Mouse (Mus musculus): ENCODE data around the gene Bag5. TPM values are rescaled to one million over a fixed set of nuclear protein-coding genes. Genes with fewer than 3 reads are reported as not detected.
"Not testable (repeated sequence)": the region's sequence is repeated elsewhere in the genome, so short reads cannot be mapped to it uniquely, and the experiment has no call there.

The Bag5 gene
- total and polyA plus RNA-seq, 2 experiments from 2014 or later, result 16.3 to 34.7 TPM

DNA sequence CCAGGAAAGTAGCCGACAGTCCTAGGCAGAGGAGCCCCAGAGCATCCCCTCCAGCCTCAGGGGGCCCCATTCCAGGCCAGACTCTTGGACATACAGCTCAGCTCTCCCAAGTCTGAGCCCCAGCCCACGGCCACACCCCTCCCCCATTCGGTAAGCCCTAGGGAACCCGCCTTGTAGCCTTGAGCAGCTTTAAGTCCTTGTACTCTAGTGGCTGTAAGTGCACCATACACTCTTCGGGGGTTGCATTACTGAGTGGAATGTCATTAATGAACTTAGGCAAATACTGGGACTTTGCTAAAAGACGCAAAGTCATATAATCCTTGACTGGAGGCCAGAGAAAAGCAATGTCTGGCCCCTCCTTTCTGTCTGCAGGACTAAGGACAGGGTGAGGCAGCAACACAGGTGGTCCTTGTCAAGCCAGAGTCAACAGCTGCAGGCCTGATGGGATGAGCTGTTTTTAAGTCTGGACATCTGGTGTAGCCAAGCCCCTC is 48.9 kb downstream of the Bag5 start:
- H3K9me3 ChIP-seq (replicated peaks; ENCODE audit: control insufficient read depth, low read length), result no peaks in the 10 kb centered on the region
- no peak overlapping the region for H3K9ac ChIP-seq (replicated peaks; ENCODE audit: low read depth, low read length)
- peaks cover 6% of the 10 kb centered on the region; the same call in 1 of the 2 replicates for H3K36me3 ChIP-seq (replicated peaks; ENCODE audit: control insufficient read depth, insufficient read depth, low read length)
- H3K4me3 ChIP-seq (ENCODE audit: low read depth, low read length), result no peak overlapping the region
- DNase-seq (ENCODE audit: low spot score) (peak; percentile 27), ATAC-seq (ENCODE audit: insufficient read depth, low read depth) (peak; percentile 13; the same call in 1 of the 2 replicates)
- H3K27me3 ChIP-seq (ENCODE audit: control insufficient read depth, insufficient read depth, low read length), result no peaks in the 10 kb centered on the region
- no peak overlapping the region for H3K4me2 ChIP-seq (ENCODE audit: low read depth, low read length)
- peak overlapping the region; percentile 66 for H3K27ac ChIP-seq (ENCODE audit: low read depth)
- H3K4me1 ChIP-seq (ENCODE audit: control insufficient read depth, insufficient read depth), result 0 out of 2 replicates have a peak, but pooled peaks cover 3% of the 10 kb centered on the region
- 45% methylated on average over 6 of the region's 6 CpGs for WGBS
- TF ChIP-seq CTCF (IDR thresholded peaks at IDR 0.05; ENCODE audit: low read depth), result no peak
- TF ChIP-seq EP300 (IDR thresholded peaks at IDR 0.05; ENCODE audit: low read depth), result no peak

DNA sequence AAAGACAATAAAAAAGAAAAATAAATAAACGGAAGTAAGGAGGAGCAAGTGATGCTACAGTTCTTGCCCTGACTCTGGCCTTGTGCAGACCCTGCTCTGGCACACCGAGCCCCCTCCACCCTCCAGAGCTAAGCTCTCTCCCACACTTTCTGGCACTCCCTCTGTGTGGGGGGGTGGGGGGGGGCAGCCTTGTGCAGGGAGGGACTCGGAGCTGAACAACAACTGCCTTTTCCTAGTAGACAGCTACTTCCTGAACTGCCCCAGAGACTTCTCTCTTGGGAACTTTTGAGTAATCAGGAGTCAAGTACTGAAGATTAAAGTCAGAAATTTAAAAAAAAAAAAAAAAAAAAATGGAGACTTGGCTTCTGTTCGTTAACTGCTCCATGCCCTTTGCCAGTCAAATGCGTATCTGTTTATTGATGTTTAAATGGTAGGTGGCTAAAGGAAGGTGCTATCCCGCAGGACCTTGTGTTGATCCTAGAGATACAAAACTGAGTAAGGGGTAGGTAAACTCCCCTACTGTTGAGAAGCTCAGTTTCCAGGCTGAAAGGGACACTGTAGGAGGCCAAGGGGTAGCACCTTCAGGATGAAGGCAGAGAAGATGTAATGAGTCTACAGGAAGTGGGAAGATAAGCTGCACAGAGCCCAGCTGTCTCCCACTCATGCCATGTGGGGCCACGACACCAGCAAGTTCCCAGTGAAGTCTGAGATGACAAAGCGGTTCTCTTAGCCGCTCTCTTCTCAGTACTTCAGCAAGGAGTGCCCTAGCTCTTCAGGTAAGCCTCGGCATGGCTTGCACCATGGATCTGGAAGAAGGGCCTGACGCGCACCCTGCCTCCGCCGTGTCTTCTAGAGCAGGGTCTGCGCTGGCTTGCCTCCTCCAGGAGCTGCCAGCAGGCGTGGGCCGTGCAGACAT is 49.6 kb downstream of the Bag5 start:
- Histone ChIP-seq H3K4me1 (ENCODE audit: control insufficient read depth, insufficient read depth) (0 out of 2 replicates have a peak, but pooled peaks cover 3% of the 10 kb centered on the region), H3K36me3 (replicated peaks; ENCODE audit: control insufficient read depth, insufficient read depth, low read length) (peaks cover 12% of the 10 kb centered on the region; the same call in 1 of the 2 replicates), H3K27ac (ENCODE audit: low read depth) (peak overlapping the region; percentile 66), H3K9ac (replicated peaks; ENCODE audit: low read depth, low read length) (no peak overlapping the region), H3K4me3 (ENCODE audit: low read depth, low read length) (no peak overlapping the region), H3K4me2 (ENCODE audit: low read depth, low read length) (no peak overlapping the region), H3K9me3 (replicated peaks; ENCODE audit: control insufficient read depth, low read length) (no peaks in the 10 kb centered on the region), H3K27me3 (ENCODE audit: control insufficient read depth, insufficient read depth, low read length) (no peaks in the 10 kb centered on the region)
- no peak for TF ChIP-seq CTCF (IDR thresholded peaks at IDR 0.05; ENCODE audit: low read depth)
- TF ChIP-seq EP300 (IDR thresholded peaks at IDR 0.05; ENCODE audit: low read depth), result no peak
- ATAC-seq (ENCODE audit: insufficient read depth, low read depth) (0 out of 2 replicates have a peak, but pooled peaks have one; percentile 14), DNase-seq (ENCODE audit: low spot score) (peak; percentile 53)
- 56% methylated on average over 17 of the region's 17 CpGs for WGBS

DNA sequence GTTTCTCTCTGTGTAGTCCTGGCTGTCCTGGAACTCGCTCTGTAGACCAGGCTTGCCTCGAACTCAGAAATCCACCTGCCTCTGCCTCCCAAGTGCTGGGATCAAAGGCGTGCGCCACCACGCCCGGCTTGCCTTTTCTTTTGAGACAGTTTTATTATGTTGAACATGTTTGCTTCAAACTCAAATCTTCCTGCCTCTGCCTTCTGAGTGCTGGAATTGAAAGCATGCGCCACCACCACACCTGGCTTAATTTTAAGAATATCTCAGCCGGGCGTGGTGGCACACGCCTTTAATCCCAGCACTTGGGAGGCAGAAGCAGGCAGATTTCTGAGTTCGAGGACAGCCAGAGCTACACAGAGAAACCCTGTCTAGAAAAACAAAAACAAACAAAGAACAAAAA is 51.5 kb downstream of the Bag5 start:
- DNase-seq (ENCODE audit: low spot score); H3K4me2 ChIP-seq (ENCODE audit: low read depth, low read length); H3K4me3 ChIP-seq (ENCODE audit: low read depth, low read length); H3K4me1 ChIP-seq (ENCODE audit: control insufficient read depth, insufficient read depth); H3K9ac ChIP-seq (replicated peaks; ENCODE audit: low read depth, low read length); ATAC-seq (ENCODE audit: insufficient read depth, low read depth); H3K9me3 ChIP-seq (replicated peaks; ENCODE audit: control insufficient read depth, low read length); H3K27ac ChIP-seq (ENCODE audit: low read depth); H3K27me3 ChIP-seq (ENCODE audit: control insufficient read depth, insufficient read depth, low read length): not testable (repeated sequence)
- H3K36me3 ChIP-seq (replicated peaks; ENCODE audit: control insufficient read depth, insufficient read depth, low read length), result peaks cover 28% of the 10 kb centered on the region; the same call in 1 of the 2 replicates
- WGBS, result 95% methylated on average over 11 of the region's 11 CpGs

DNA sequence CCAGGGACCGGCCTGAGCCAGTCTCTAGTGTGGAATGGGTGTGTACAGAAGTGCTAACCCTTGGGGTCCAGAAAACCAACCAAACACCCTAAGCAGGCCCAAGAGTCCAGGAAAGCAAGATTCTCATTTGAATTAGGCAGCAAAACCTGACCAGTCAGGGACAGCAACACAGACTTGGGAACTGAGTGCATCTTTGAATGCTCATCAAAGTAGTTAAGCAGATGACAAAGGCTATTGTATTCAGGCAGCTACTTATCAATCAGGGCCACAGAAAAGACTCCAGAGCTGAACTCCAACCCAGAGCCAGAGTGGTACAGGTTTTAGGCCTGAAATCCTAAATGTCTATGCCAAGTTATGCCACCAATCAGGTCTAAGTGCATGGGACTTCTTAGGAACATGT is 52.4 kb downstream of the Bag5 start:
- Histone ChIP-seq H3K4me3 (ENCODE audit: low read depth, low read length) (no peak overlapping the region), H3K9ac (replicated peaks; ENCODE audit: low read depth, low read length) (no peak overlapping the region), H3K36me3 (replicated peaks; ENCODE audit: control insufficient read depth, insufficient read depth, low read length) (peaks cover 37% of the 10 kb centered on the region), H3K9me3 (replicated peaks; ENCODE audit: control insufficient read depth, low read length) (no peaks in the 10 kb centered on the region), H3K27me3 (ENCODE audit: control insufficient read depth, insufficient read depth, low read length) (no peaks in the 10 kb centered on the region), H3K4me2 (ENCODE audit: low read depth, low read length) (no peak overlapping the region), H3K4me1 (ENCODE audit: control insufficient read depth, insufficient read depth) (0 out of 2 replicates have a peak, but pooled peaks cover 3% of the 10 kb centered on the region), H3K27ac (ENCODE audit: low read depth) (no peak overlapping the region)
- ATAC-seq (ENCODE audit: insufficient read depth, low read depth) (no peak), DNase-seq (ENCODE audit: low spot score) (no peak)
- TF ChIP-seq EP300 (IDR thresholded peaks at IDR 0.05; ENCODE audit: low read depth) (no peak), CTCF (IDR thresholded peaks at IDR 0.05; ENCODE audit: low read depth) (no peak)
- 96% methylated on average over 1 of the region's 1 CpGs for WGBS

Other genes starting within 250 kb of the Bag5 start
- gene Gm266, start 227.4 kb downstream of the Bag5 start, total RNA-seq (2014; rRNA removed; ENCODE audit: low replicate concordance), result 4.0 and 4.3 TPM in 2 replicates
- 0.85 and 1.3 TPM in 2 replicates for gene Gm266, start 227.4 kb downstream of the Bag5 start, polyA plus RNA-seq (2015; fragmentation: Nextera tagmentation; extraction: Ambion mirVana)
- 153 and 223 TPM in 2 replicates for gene Eif5, start 175.2 kb downstream of the Bag5 start, total RNA-seq (2014; rRNA removed; ENCODE audit: low replicate concordance)
- gene Eif5, start 175.2 kb downstream of the Bag5 start, polyA plus RNA-seq (2015; fragmentation: Nextera tagmentation; extraction: Ambion mirVana), result 360 and 361 TPM in 2 replicates
- 66.3 and 80.1 TPM in 2 replicates for gene Mark3, start 138.7 kb downstream of the Bag5 start, total RNA-seq (2014; rRNA removed; ENCODE audit: low replicate concordance)
- gene Mark3, start 138.7 kb downstream of the Bag5 start, polyA plus RNA-seq (2015; fragmentation: Nextera tagmentation; extraction: Ambion mirVana), result 16.5 and 20.0 TPM in 2 replicates
- 735 and 758 TPM in 2 replicates for gene Ckb, start 40.9 kb downstream of the Bag5 start, total RNA-seq (2014; rRNA removed; ENCODE audit: low replicate concordance)
- 334 and 359 TPM in 2 replicates for gene Ckb, start 40.9 kb downstream of the Bag5 start, polyA plus RNA-seq (2015; fragmentation: Nextera tagmentation; extraction: Ambion mirVana)
- 23.5 and 24.9 TPM in 2 replicates for gene Trmt61a, start 35.2 kb downstream of the Bag5 start, total RNA-seq (2014; rRNA removed; ENCODE audit: low replicate concordance)
- gene Trmt61a, start 35.2 kb downstream of the Bag5 start, polyA plus RNA-seq (2015; fragmentation: Nextera tagmentation; extraction: Ambion mirVana), result 4.1 and 6.1 TPM in 2 replicates
- gene Apopt1, start within 50 bp of the Bag5 start, total RNA-seq (2014; rRNA removed; ENCODE audit: low replicate concordance), result 18.5 and 50.7 TPM in 2 replicates
- gene Apopt1, start within 50 bp of the Bag5 start, polyA plus RNA-seq (2015; fragmentation: Nextera tagmentation; extraction: Ambion mirVana), result 56.4 and 58.9 TPM in 2 replicates
- gene Klc1, start 45.6 kb upstream of the Bag5 start, total RNA-seq (2014; rRNA removed; ENCODE audit: low replicate concordance), result 82.7 and 129 TPM in 2 replicates
- 86.8 and 90.9 TPM in 2 replicates for gene Klc1, start 45.6 kb upstream of the Bag5 start, polyA plus RNA-seq (2015; fragmentation: Nextera tagmentation; extraction: Ambion mirVana)
- gene Xrcc3, start 100.6 kb upstream of the Bag5 start, total RNA-seq (2014; rRNA removed; ENCODE audit: low replicate concordance), result 3.5 and 40.9 TPM in 2 replicates
- gene Xrcc3, start 100.6 kb upstream of the Bag5 start, polyA plus RNA-seq (2015; fragmentation: Nextera tagmentation; extraction: Ambion mirVana), result 1.6 and 2.0 TPM in 2 replicates
- 75.9 and 85.0 TPM in 2 replicates for gene Zfyve21, start 100.9 kb upstream of the Bag5 start, total RNA-seq (2014; rRNA removed; ENCODE audit: low replicate concordance)
- gene Zfyve21, start 100.9 kb upstream of the Bag5 start, polyA plus RNA-seq (2015; fragmentation: Nextera tagmentation; extraction: Ambion mirVana), result 91.1 and 106 TPM in 2 replicates
- gene Ppp1r13b, start 194.9 kb upstream of the Bag5 start, total RNA-seq (2014; rRNA removed; ENCODE audit: low replicate concordance), result 18.2 TPM in 2 replicates
- 9.9 and 11.2 TPM in 2 replicates for gene Ppp1r13b, start 194.9 kb upstream of the Bag5 start, polyA plus RNA-seq (2015; fragmentation: Nextera tagmentation; extraction: Ambion mirVana)